35 mouse cellular contexts compared by ENCODE assay signal in genomic region chr13:21109759-21110158, GRCm38 (mm10). TPM values are rescaled to one million over a fixed set of nuclear protein-coding genes. Genes with fewer than 3 reads are reported as not detected.
A peak's percentile ranks its signal among the peaks of the same experiment; 100 is the strongest.
DNase-seq lines count a peak whose midpoint lies in the region; ATAC-seq lines count a peak whose summit lies in the region.
"Had no signal": no experiment of that assay in that cellular context is flagged by ENCODE, and none has a peak within 500 bp of the region (broad histone marks: within the 10 kb centered on the region; RNA-seq: fewer than 3 reads in every experiment).

No protein-coding gene starts in this region.

- WGBS in heart, embryonic 15.5 days = 74% methylated on average over 3 of the region's 3 CpGs
- WGBS in midbrain, embryonic 13.5 days = 95% methylated on average over 3 of the region's 3 CpGs
- WGBS in midbrain, embryonic 10.5 days = 92% methylated on average over 3 of the region's 3 CpGs
- WGBS in embryonic facial prominence, embryonic 15.5 days = 90% methylated on average over 3 of the region's 3 CpGs

- DNase-seq in heart, postnatal 36 days = no peak
- DNase-seq in midbrain, embryonic 10.5 days (ENCODE audit: low spot score) = no peak
- no peak for DNase-seq in kidney, adult 18-20 months
- DNase-seq: adrenal gland, postnatal 10 days; adrenal gland, postnatal 36 days; B cell, adult 2 months; cerebellum, adult 2 months; cerebellum, adult 9-11 months; cerebellum, postnatal 36 days; embryo, embryonic 11 days; gastrocnemius, postnatal 25 days; heart, adult 18-20 months; heart, postnatal 10 days; heart, postnatal 4 days had no signal

- no peaks in the 10 kb centered on the region for H3K4me1 ChIP-seq in heart, embryonic 15.5 days (replicated peaks)
- no peaks in the 10 kb centered on the region for H3K4me1 ChIP-seq in midbrain, embryonic 13.5 days (replicated peaks)
- no peaks in the 10 kb centered on the region for H3K4me1 ChIP-seq in midbrain, embryonic 10.5 days
- H3K4me1 ChIP-seq in embryonic facial prominence, embryonic 15.5 days = no peaks in the 10 kb centered on the region
- H3K4me1 ChIP-seq: forebrain, embryonic 12.5 days; forebrain, embryonic 15.5 days; heart, embryonic 10.5 days; heart, embryonic 13.5 days had no signal

- H3K4me2 ChIP-seq in heart, embryonic 15.5 days = no peak overlapping the region
- H3K4me2 ChIP-seq in midbrain, embryonic 13.5 days (replicated peaks) = no peak overlapping the region
- no peak overlapping the region for H3K4me2 ChIP-seq in embryonic facial prominence, embryonic 15.5 days (replicated peaks)
- H3K4me2 ChIP-seq: forebrain, embryonic 12.5 days; forebrain, embryonic 15.5 days; heart, embryonic 13.5 days; hindbrain, embryonic 14.5 days had no signal

- no peaks in the 10 kb centered on the region for H3K36me3 ChIP-seq in heart, embryonic 15.5 days
- no peaks in the 10 kb centered on the region for H3K36me3 ChIP-seq in midbrain, embryonic 13.5 days
- no peaks in the 10 kb centered on the region for H3K36me3 ChIP-seq in midbrain, embryonic 10.5 days
- no peaks in the 10 kb centered on the region for H3K36me3 ChIP-seq in embryonic facial prominence, embryonic 15.5 days
- H3K36me3 ChIP-seq: forebrain, embryonic 12.5 days; forebrain, embryonic 15.5 days; G1E; heart, embryonic 10.5 days; heart, embryonic 13.5 days had no signal

- H3K9me3 ChIP-seq in heart, embryonic 15.5 days (replicated peaks) = no peaks in the 10 kb centered on the region
- no peaks in the 10 kb centered on the region for H3K9me3 ChIP-seq in midbrain, embryonic 13.5 days
- H3K9me3 ChIP-seq in midbrain, embryonic 10.5 days (replicated peaks) = no peaks in the 10 kb centered on the region
- no peaks in the 10 kb centered on the region for H3K9me3 ChIP-seq in embryonic facial prominence, embryonic 15.5 days (replicated peaks)
- H3K9me3 ChIP-seq: forebrain, embryonic 12.5 days; forebrain, embryonic 15.5 days; G1E; heart, embryonic 10.5 days; heart, embryonic 13.5 days had no signal

- intact Hi-C loops in heart, postnatal 36 days (cut with DNase I) = no loop called here

- H3K27me3 ChIP-seq in heart, embryonic 15.5 days = no peaks in the 10 kb centered on the region
- H3K27me3 ChIP-seq in midbrain, embryonic 13.5 days = no peaks in the 10 kb centered on the region
- H3K27me3 ChIP-seq in midbrain, embryonic 10.5 days (ENCODE audit: low read depth, poor library complexity, severe bottlenecking) = no peaks in the 10 kb centered on the region
- H3K27me3 ChIP-seq in embryonic facial prominence, embryonic 15.5 days = no peaks in the 10 kb centered on the region
- H3K27me3 ChIP-seq: CH12.LX; forebrain, embryonic 12.5 days; forebrain, embryonic 15.5 days; heart, embryonic 13.5 days; Patski had no signal

- no peak overlapping the region for H3K4me3 ChIP-seq in heart, embryonic 15.5 days
- no peak overlapping the region for H3K4me3 ChIP-seq in midbrain, embryonic 13.5 days (replicated peaks)
- H3K4me3 ChIP-seq in midbrain, embryonic 10.5 days = no peak overlapping the region
- H3K4me3 ChIP-seq in embryonic facial prominence, embryonic 15.5 days (replicated peaks) = no peak overlapping the region
- H3K4me3 ChIP-seq: erythroblast, embryonic 14.5 days; forebrain, embryonic 12.5 days; forebrain, embryonic 15.5 days; heart, embryonic 10.5 days; heart, embryonic 13.5 days had no signal

- ATAC-seq in heart, embryonic 15.5 days (replicated peaks; ENCODE audit: insufficient number of reproducible peaks, insufficient read depth, low FRiP score, low read depth) = peak; percentile 35; the same call in 1 of the 2 replicates
- peak; percentile 40; the same call in 1 of the 2 replicates for ATAC-seq in midbrain, embryonic 13.5 days
- 0 out of 2 replicates have a peak, but pooled peaks have one; percentile 19 for ATAC-seq in embryonic facial prominence, embryonic 15.5 days (ENCODE audit: insufficient number of reproducible peaks, low FRiP score, low TSS enrichment, low read depth)
- ATAC-seq in megakaryocyte-erythroid progenitor cell, adult 5-6 weeks (replicated peaks; ENCODE audit: low FRiP score, low TSS enrichment, poor library complexity, severe bottlenecking) = peak; percentile 47; the same call in 1 of the 2 replicates
- ATAC-seq: forebrain, embryonic 15.5 days; hindbrain, postnatal 0 days; inflammation-experienced regulatory T-cells, adult 6 months; Patski had no signal

- no peak overlapping the region for H3K27ac ChIP-seq in heart, embryonic 15.5 days
- H3K27ac ChIP-seq in midbrain, embryonic 13.5 days = no peak overlapping the region
- no peak overlapping the region for H3K27ac ChIP-seq in midbrain, embryonic 10.5 days (replicated peaks)
- H3K27ac ChIP-seq in embryonic facial prominence, embryonic 15.5 days (replicated peaks) = no peak overlapping the region
- H3K27ac ChIP-seq: forebrain, embryonic 12.5 days; forebrain, embryonic 15.5 days; heart, embryonic 10.5 days; heart, embryonic 13.5 days; hindbrain, embryonic 14.5 days; hindbrain, postnatal 0 days had no signal

- H3K9ac ChIP-seq in heart, embryonic 15.5 days = no peak overlapping the region
- H3K9ac ChIP-seq in midbrain, embryonic 13.5 days (replicated peaks) = no peak overlapping the region
- H3K9ac ChIP-seq in embryonic facial prominence, embryonic 15.5 days = no peak overlapping the region
- H3K9ac ChIP-seq: forebrain, embryonic 12.5 days; forebrain, embryonic 15.5 days; heart, embryonic 13.5 days; hindbrain, embryonic 14.5 days had no signal

RNA-seq across cellular contexts. Expression of gene Olfr1369-ps1, which starts 1.5 kb away (rescaled TPM):
- polyA plus RNA-seq in heart, embryonic 15.5 days (2015; fragmentation: Nextera tagmentation; extraction: Ambion mirVana) = 0.04 TPM in 1 of 2 replicates, not detected in the other
- total RNA-seq in heart, postnatal 36 days (2021) = not detected
- polyA plus RNA-seq in midbrain, embryonic 13.5 days (2015; fragmentation: Nextera tagmentation; extraction: Ambion mirVana) = 0.05 TPM in 1 of 2 replicates, not detected in the other
- polyA plus RNA-seq in midbrain, embryonic 10.5 days (2016; fragmentation: Nextera tagmentation; extraction: Ambion mirVana) = 0.06 and 0.07 TPM in 2 replicates
- polyA plus RNA-seq in embryonic facial prominence, embryonic 15.5 days (2015; fragmentation: Nextera tagmentation; extraction: Ambion mirVana) = 0.04 TPM in 1 of 2 replicates, not detected in the other
- not detected in 2 replicates for total RNA-seq in megakaryocyte-erythroid progenitor cell, adult 5-6 weeks (2014; fragmentation: Nextera tagmentation)
- not detected in 2 replicates for total RNA-seq in megakaryocyte-erythroid progenitor cell, adult 5-6 weeks (2017)
- total RNA-seq: adrenal gland, adult 18-20 months; adrenal gland, postnatal 10 days; adrenal gland, postnatal 36 days; CH12.LX; gastrocnemius, adult 8-10 months; gastrocnemius, postnatal 25 days; heart, adult 18-20 months; heart, postnatal 10 days; heart, postnatal 4 days; hindbrain, postnatal 0 days had no signal
- polyA plus RNA-seq: cerebellum, adult 2 months; cortical plate, adult 2 months; embryonic facial prominence, embryonic 11.5 days; erythroblast, embryonic 14.5 days; forebrain, embryonic 12.5 days; forebrain, embryonic 15.5 days; G1E; gonadal fat pad, adult 2 months; hindbrain, embryonic 11.5 days; hindbrain, embryonic 14.5 days had no signal

RNA-seq across cellular contexts. Expression of gene Olfr263, which starts 19.7 kb away (rescaled TPM):
- polyA plus RNA-seq in heart, embryonic 15.5 days (2015; fragmentation: Nextera tagmentation; extraction: Ambion mirVana) = not detected in 2 replicates
- not detected for total RNA-seq in heart, postnatal 36 days (2021)
- not detected in 2 replicates for polyA plus RNA-seq in midbrain, embryonic 13.5 days (2015; fragmentation: Nextera tagmentation; extraction: Ambion mirVana)
- not detected in 2 replicates for polyA plus RNA-seq in midbrain, embryonic 10.5 days (2016; fragmentation: Nextera tagmentation; extraction: Ambion mirVana)
- polyA plus RNA-seq in embryonic facial prominence, embryonic 15.5 days (2015; fragmentation: Nextera tagmentation; extraction: Ambion mirVana) = not detected in 2 replicates
- total RNA-seq in megakaryocyte-erythroid progenitor cell, adult 5-6 weeks (2014; fragmentation: Nextera tagmentation) = not detected in 2 replicates
- total RNA-seq in megakaryocyte-erythroid progenitor cell, adult 5-6 weeks (2017) = not detected in 2 replicates
- total RNA-seq: adrenal gland, adult 18-20 months; adrenal gland, postnatal 10 days; adrenal gland, postnatal 36 days; CH12.LX; gastrocnemius, adult 8-10 months; gastrocnemius, postnatal 25 days; heart, adult 18-20 months; heart, postnatal 10 days; heart, postnatal 4 days; hindbrain, postnatal 0 days had no signal
- polyA plus RNA-seq: cerebellum, adult 2 months; cortical plate, adult 2 months; embryonic facial prominence, embryonic 11.5 days; erythroblast, embryonic 14.5 days; forebrain, embryonic 12.5 days; forebrain, embryonic 15.5 days; G1E; gonadal fat pad, adult 2 months; heart, embryonic 10.5 days; heart, embryonic 13.5 days; hindbrain, embryonic 11.5 days; hindbrain, embryonic 14.5 days; hindbrain, postnatal 0 days; inflammation-experienced regulatory T-cells, adult 6 months; Patski had no signal

RNA-seq across cellular contexts. Expression of gene Olfr1370, which starts 35.0 kb away (rescaled TPM):
- polyA plus RNA-seq in heart, embryonic 15.5 days (2015; fragmentation: Nextera tagmentation; extraction: Ambion mirVana) = not detected in 2 replicates
- not detected for total RNA-seq in heart, postnatal 36 days (2021)
- polyA plus RNA-seq in midbrain, embryonic 13.5 days (2015; fragmentation: Nextera tagmentation; extraction: Ambion mirVana) = not detected in 2 replicates
- polyA plus RNA-seq in midbrain, embryonic 10.5 days (2016; fragmentation: Nextera tagmentation; extraction: Ambion mirVana) = not detected in 2 replicates
- polyA plus RNA-seq in embryonic facial prominence, embryonic 15.5 days (2015; fragmentation: Nextera tagmentation; extraction: Ambion mirVana) = 0.42 and 0.55 TPM in 2 replicates
- not detected in 2 replicates for total RNA-seq in megakaryocyte-erythroid progenitor cell, adult 5-6 weeks (2014; fragmentation: Nextera tagmentation)
- not detected in 2 replicates for total RNA-seq in megakaryocyte-erythroid progenitor cell, adult 5-6 weeks (2017)
- total RNA-seq: adrenal gland, adult 18-20 months; adrenal gland, postnatal 10 days; adrenal gland, postnatal 36 days; CH12.LX; gastrocnemius, adult 8-10 months; gastrocnemius, postnatal 25 days; heart, adult 18-20 months; heart, postnatal 10 days; heart, postnatal 4 days; hindbrain, postnatal 0 days had no signal
- polyA plus RNA-seq: cerebellum, adult 2 months; cortical plate, adult 2 months; embryonic facial prominence, embryonic 11.5 days; erythroblast, embryonic 14.5 days; forebrain, embryonic 12.5 days; forebrain, embryonic 15.5 days; G1E; gonadal fat pad, adult 2 months; heart, embryonic 10.5 days; heart, embryonic 13.5 days; hindbrain, embryonic 11.5 days; hindbrain, embryonic 14.5 days; hindbrain, postnatal 0 days; Patski had no signal

RNA-seq across cellular contexts. Expression of gene Olfr1368, which starts 35.9 kb away (rescaled TPM):
- polyA plus RNA-seq in heart, embryonic 15.5 days (2015; fragmentation: Nextera tagmentation; extraction: Ambion mirVana) = not detected in 2 replicates
- not detected for total RNA-seq in heart, postnatal 36 days (2021)
- not detected in 2 replicates for polyA plus RNA-seq in midbrain, embryonic 13.5 days (2015; fragmentation: Nextera tagmentation; extraction: Ambion mirVana)
- polyA plus RNA-seq in midbrain, embryonic 10.5 days (2016; fragmentation: Nextera tagmentation; extraction: Ambion mirVana) = not detected in 2 replicates
- not detected in 2 replicates for polyA plus RNA-seq in embryonic facial prominence, embryonic 15.5 days (2015; fragmentation: Nextera tagmentation; extraction: Ambion mirVana)
- total RNA-seq in megakaryocyte-erythroid progenitor cell, adult 5-6 weeks (2014; fragmentation: Nextera tagmentation) = not detected in 2 replicates
- total RNA-seq in megakaryocyte-erythroid progenitor cell, adult 5-6 weeks (2017) = not detected in 2 replicates
- total RNA-seq: adrenal gland, adult 18-20 months; adrenal gland, postnatal 10 days; adrenal gland, postnatal 36 days; CH12.LX; gastrocnemius, adult 8-10 months; gastrocnemius, postnatal 25 days; heart, adult 18-20 months; heart, postnatal 10 days; heart, postnatal 4 days; hindbrain, postnatal 0 days had no signal
- polyA plus RNA-seq: cerebellum, adult 2 months; cortical plate, adult 2 months; embryonic facial prominence, embryonic 11.5 days; erythroblast, embryonic 14.5 days; forebrain, embryonic 12.5 days; forebrain, embryonic 15.5 days; G1E; gonadal fat pad, adult 2 months; heart, embryonic 10.5 days; heart, embryonic 13.5 days; hindbrain, embryonic 11.5 days; hindbrain, embryonic 14.5 days; hindbrain, postnatal 0 days; inflammation-experienced regulatory T-cells, adult 6 months; Patski had no signal
